Mouse (Mus musculus): ENCODE measurements around the gene Fhad1.
"Not testable (repeated sequence)": the region's sequence is repeated elsewhere in the genome, so short reads cannot be mapped to it uniquely, and the experiment has no call there.

The Fhad1 gene

DNA sequence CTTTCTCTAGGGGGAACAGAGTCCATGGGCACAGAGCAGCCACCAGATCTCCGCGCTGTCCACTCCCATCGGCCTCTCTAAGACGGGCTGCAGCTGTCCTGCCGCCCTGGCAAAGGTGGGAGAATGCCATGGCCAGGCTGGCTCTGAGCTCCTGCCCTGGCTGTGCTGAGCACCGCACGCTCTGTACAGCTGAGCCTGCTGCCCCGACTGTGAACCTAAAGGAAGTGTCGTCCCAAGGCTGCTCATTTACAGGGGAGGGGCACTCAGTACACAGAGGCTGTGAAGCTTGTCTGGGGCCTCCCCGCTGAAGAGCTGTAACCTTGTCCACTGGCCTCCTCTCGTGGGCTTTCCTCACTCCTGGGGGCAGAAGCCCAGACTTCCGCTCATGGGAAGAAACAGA is 29.6 kb upstream of the Fhad1 start:
- DNase-seq (ENCODE audit: low read depth in 1 of 2, low spot score in 2 of 2): no peak

GRCm38 (mm10) chr4:142039662-142040353 is 24.9 kb upstream of the Fhad1 start:
- DNase-seq (ENCODE audit: low read depth in 1 of 2, low spot score in 2 of 2): no peak

- DNase-seq (ENCODE audit: low read depth in 1 of 2, low spot score in 2 of 2): no peak
Observed at GRCm38 (mm10) chr4:142037897-142038296, 23.0 kb upstream of the Fhad1 start.

GRCm38 (mm10) chr4:142028533-142028932 is 13.7 kb upstream of the Fhad1 start:
- no peak for DNase-seq (ENCODE audit: low read depth in 1 of 2, low spot score in 2 of 2)

DNA sequence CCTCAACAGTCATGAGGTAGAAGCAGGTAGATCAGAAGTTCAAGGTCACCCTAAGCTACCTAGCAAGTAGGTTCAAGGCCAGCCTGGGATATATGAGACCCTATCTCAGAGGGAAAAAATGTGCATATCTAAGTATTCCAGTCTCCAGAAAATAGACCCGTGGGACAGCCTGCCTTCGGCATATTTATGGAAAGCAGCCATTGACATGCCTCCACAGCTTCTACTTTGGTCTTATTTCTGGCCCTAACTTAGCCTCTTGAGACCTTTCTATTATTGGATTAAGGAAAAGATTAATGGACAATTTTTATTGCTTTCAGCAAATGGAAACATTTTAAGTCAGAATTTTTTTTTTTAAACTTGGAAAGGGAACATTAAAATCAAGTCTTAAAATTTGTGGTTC is 12.1 kb upstream of the Fhad1 start:
- DNase-seq (ENCODE audit: low read depth in 1 of 2, low spot score in 2 of 2): no peak

GRCm38 (mm10) chr4:142024536-142024935 is 9.7 kb upstream of the Fhad1 start:
- DNase-seq (ENCODE audit: low read depth in 1 of 2, low spot score in 2 of 2): no peak

DNA sequence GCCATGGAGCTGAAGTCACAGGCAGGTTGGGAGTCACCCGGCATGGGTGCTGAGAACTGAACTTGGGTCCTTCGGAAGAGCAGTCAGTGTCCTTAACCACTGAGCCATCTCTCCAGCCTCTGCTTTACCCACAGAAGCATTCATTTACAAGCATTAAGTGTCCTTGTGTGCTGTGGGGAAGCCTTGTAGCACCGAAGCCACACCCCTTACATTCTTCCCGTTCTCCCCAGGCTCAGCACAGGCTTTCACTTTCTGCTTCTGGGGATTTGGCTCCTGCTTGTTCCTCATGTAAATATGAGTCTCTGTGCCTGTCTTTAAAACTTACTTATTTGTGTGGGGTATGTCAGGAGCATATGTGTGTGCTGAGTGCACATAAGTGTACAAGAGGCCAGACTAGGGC is 8.3 kb upstream of the Fhad1 start:
- DNase-seq (ENCODE audit: low read depth in 1 of 2, low spot score in 2 of 2): no peak

- DNase-seq (ENCODE audit: low read depth in 1 of 2, low spot score in 2 of 2): peak in 1 of 2 experiments; percentile 53
Observed at GRCm38 (mm10) chr4:142017686-142018085, 2.8 kb upstream of the Fhad1 start.

DNA sequence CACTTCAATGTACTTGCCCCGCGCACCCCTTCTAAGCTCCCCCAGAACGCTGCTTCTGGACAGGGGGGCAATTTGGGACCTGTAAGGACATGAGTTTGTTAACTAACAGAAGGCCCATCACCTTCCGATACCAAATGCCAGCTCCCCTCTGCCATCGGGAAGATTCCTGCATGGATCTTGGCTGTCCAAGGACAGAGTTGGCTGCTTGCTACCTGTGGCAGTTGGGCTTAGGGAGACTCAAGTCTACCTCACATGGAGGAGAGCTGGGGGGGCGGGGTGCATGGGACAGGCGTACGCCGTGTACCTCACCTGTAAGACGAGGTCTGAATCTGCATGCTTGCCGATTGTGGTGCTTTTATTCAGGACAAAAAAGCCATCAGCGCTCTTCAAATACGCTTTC is 3.6 kb downstream of the Fhad1 start:
- DNase-seq (ENCODE audit: low read depth in 1 of 2, low spot score in 2 of 2): no peak

GRCm38 (mm10) chr4:142010441-142010840 is 4.4 kb downstream of the Fhad1 start:
- no peak for DNase-seq (ENCODE audit: low read depth in 1 of 2, low spot score in 2 of 2)

GRCm38 (mm10) chr4:142008206-142008605 is 6.7 kb downstream of the Fhad1 start:
- no peak for DNase-seq (ENCODE audit: low read depth in 1 of 2, low spot score in 2 of 2)

DNA sequence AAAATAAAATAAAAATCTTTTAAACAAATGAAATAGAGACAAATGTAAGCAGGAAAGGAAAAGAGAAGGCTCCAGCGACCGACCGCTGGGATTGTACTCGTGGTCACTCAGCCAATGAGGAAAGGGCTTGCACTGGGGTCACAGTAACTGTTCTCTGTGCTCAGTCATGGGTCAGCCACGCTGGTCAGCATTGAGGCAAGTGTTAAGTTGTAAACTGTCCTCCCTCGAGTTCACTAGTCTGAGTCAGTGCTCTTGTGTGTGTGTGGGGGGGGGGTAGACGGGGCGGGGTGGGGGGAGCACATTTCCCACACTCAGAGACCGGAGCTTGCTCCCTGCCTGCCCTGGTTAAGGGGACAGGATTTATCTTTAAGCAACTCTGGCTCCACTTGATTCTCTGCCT is 14.3 kb downstream of the Fhad1 start:
- no peak for DNase-seq (ENCODE audit: low read depth in 1 of 2, low spot score in 2 of 2)

DNA sequence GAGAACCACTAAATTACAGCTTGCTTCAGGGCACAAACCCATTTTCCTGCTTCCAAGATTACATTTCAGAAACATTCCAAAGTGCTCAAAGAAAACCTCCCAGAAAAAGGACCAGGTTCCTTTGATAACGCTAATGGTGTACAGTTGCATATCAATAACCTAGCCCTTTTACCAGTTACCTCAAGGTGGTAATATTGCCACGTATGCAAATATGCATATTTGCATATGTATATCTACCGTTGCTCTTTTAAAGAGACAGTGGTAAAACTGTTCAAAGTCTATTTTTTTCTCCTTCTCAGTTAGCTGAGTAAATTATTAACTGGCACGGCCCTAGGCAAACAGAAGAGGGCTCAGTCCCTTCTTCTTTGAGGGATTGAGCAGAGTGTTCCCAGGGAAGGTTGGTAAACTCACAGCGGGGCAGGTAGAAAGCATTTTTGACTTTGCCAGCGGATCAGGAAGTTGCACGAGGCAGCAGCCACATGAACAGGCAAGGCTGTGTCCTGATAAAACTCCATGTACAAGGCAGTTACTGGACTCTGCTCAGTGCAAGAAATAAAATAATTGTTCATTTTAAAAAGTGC is 15.3 kb downstream of the Fhad1 start:
- DNase-seq (ENCODE audit: low read depth in 1 of 2, low spot score in 2 of 2): no peak

DNA sequence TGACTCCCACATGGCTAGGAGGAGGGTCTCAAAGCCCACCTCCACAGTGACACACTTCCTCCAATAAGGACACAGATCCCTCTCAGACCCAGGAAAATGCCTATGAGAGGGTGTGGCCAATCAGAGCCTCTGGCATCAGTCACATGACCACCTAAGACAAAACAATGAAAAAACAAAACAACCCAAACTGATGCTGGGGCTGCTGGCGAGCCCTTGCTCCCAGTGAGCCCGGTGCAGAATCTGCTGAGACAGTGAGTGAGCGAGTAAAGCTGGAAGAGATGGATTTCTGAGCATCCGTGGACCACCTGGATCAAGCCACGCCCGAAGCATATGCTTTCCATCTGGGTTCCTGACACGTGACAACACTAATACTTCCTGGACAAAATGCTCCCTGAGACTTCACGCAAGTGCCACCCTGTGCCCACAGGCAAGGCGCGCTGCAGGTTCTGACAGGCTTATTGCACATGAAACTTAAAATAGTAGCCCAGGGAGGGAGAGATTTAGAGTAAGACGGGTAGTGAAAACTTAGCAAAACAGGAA is 16.5 kb downstream of the Fhad1 start:
- DNase-seq (ENCODE audit: low read depth in 1 of 2, low spot score in 2 of 2): no peak

DNA sequence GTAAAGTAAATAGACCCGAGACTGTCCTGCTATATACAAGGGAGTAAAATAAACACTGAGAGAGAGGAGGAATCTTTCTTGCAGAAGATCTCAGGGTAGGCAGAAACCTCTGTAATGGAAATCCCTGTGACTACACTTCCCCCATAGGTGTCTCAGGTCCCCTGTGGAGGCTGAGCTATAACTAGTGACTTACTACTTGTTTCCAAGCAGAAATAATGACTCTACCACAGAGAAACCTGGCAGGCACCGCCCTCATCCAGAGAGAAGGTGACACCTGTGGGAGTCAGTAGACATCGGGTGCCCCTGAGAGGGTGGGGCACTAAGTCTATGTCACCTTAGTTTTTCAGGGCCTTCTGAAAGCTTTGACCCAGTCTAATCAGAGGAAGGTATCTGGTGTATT is 18.0 kb downstream of the Fhad1 start:
- DNase-seq (ENCODE audit: low read depth in 1 of 2, low spot score in 2 of 2): no peak

- DNase-seq (ENCODE audit: low read depth in 1 of 2, low spot score in 2 of 2): no peak
Observed at GRCm38 (mm10) chr4:141996086-141996485, 18.8 kb downstream of the Fhad1 start.

- DNase-seq (ENCODE audit: low read depth in 1 of 2, low spot score in 2 of 2): not testable (repeated sequence)
Observed at GRCm38 (mm10) chr4:141994062-141994471, 20.8 kb downstream of the Fhad1 start.

- DNase-seq (ENCODE audit: low read depth in 1 of 2, low spot score in 2 of 2): no peak
Observed at GRCm38 (mm10) chr4:141993347-141994061, 21.4 kb downstream of the Fhad1 start.

DNA sequence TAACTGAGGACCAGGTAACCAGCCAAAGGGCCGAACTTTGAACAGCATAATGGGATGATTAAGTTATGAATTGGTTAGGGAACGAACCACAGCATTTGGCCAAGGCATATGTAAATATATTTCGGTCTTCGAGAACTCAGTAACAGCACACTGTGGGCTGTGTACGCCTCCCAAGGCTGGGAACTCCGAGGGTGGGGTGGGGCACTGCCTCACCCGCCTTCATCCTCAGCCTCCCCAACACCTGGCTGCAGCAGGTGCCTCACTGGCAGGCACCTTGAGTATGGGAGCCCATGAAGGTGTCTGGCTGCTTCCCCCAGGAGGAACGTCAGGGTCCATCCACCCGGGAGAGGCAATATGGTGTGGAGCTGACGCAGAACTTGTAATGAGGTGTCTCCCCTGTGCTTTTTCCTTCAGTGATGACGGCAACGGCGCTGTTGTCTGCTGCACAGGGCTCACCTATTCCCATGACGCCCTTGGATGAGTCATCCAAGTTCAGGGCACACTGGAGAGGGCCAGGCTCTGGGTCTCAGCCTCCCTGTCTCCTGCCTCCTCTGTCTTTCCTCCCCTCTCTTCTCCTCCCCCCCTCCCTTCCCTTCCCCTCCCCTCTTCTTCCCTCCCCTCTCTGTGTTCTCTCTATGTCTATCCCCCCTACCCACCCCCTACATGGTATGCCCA is 22.2 kb downstream of the Fhad1 start:
- no peak for DNase-seq (ENCODE audit: low read depth in 1 of 2, low spot score in 2 of 2)

DNA sequence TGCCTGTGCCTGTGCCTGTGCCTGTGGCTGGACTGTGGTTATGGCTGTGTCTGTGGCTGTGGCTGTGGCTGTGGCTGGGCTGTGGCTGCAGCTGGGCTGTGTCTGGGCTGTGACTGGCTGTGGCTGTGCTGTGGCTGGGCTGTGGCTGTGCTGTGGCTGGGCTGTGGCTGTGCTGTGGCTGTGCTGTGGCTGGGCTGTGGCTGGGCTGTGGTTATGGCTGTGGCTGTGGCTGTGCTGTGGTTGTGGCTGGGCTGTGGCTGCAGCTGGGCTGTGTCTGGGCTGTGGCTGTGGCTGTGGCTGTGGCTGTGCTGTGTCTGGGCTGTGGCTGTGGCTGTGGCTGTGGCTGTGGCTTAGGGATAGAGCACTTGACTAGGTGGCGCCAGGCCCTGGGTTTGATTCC is 26.7 kb downstream of the Fhad1 start:
- DNase-seq (ENCODE audit: low read depth in 1 of 2, low spot score in 2 of 2): no peak

- no peak for DNase-seq (ENCODE audit: low read depth in 1 of 2, low spot score in 2 of 2)
Observed at GRCm38 (mm10) chr4:141983689-141984088, 31.2 kb downstream of the Fhad1 start.

- DNase-seq (ENCODE audit: low read depth in 1 of 2, low spot score in 2 of 2): no peak
Observed at GRCm38 (mm10) chr4:141981475-141981874, 33.4 kb downstream of the Fhad1 start.
